Mouse (Mus musculus) adrenal gland (tissue): Measurements from ENCODE around the gene Hnrnpul1.

Experiments used
- intact Hi-C: fragments of 180-260 bp; cut with DNase I; formaldehyde crosslinking; loops from one replicate; pipeline ENCODE4 v1.15.1; 2025

The Hnrnpul1 gene

GRCm38 (mm10) chr7:25781321-25781936, 26.9 kb upstream of the Hnrnpul1 start:
- intact Hi-C loops = no loop called here

- intact Hi-C loops = no loop called here
These were observed 26.2 kb upstream of the Hnrnpul1 start for GRCm38 (mm10) chr7:25780753-25781152.

- intact Hi-C loops = no loop called here
These were observed 25.5 kb upstream of the Hnrnpul1 start for GRCm38 (mm10) chr7:25780021-25780420.

GRCm38 (mm10) chr7:25768229-25768628, 13.7 kb upstream of the Hnrnpul1 start:
- intact Hi-C loops = no loop called here

- intact Hi-C loops = no loop called here
These were observed 11.6 kb upstream of the Hnrnpul1 start for GRCm38 (mm10) chr7:25766108-25766507.

GRCm38 (mm10) chr7:25764221-25764620, 9.7 kb upstream of the Hnrnpul1 start:
- intact Hi-C loops = no loop called here

- intact Hi-C loops = no loop called here
These were observed 9.1 kb upstream of the Hnrnpul1 start for GRCm38 (mm10) chr7:25763678-25764077.

GRCm38 (mm10) chr7:25761354-25761753, 6.8 kb upstream of the Hnrnpul1 start:
- intact Hi-C loops = loop anchor here (2.0 kb wide), 1 partner anchor 43 kb away; no protein-coding TSS in a partner anchor

- intact Hi-C loops = loop anchor here (1.0 to 5.0 kb wide), 2 partner anchors 49 to 101 kb away; no protein-coding TSS in a partner anchor
These were observed 1.5 kb upstream of the Hnrnpul1 start for GRCm38 (mm10) chr7:25756011-25756410.

- intact Hi-C loops = loop anchor here (5.0 kb wide), 1 partner anchor 102 kb away; no protein-coding TSS in a partner anchor
These were observed 894 bp upstream of the Hnrnpul1 start for GRCm38 (mm10) chr7:25755468-25755833.

- intact Hi-C loops = no loop called here
These were observed 169 bp downstream of the Hnrnpul1 start for GRCm38 (mm10) chr7:25754439-25754737.

- intact Hi-C loops = no loop called here
These were observed 716 bp downstream of the Hnrnpul1 start for GRCm38 (mm10) chr7:25753643-25754438.

GRCm38 (mm10) chr7:25753076-25753475, 1.5 kb downstream of the Hnrnpul1 start:
- intact Hi-C loops = no loop called here

- intact Hi-C loops = no loop called here
These were observed 7.7 kb downstream of the Hnrnpul1 start for GRCm38 (mm10) chr7:25746844-25747243.

GRCm38 (mm10) chr7:25738277-25738676, 16.3 kb downstream of the Hnrnpul1 start:
- intact Hi-C loops = no loop called here

- intact Hi-C loops = no loop called here
These were observed 17.6 kb downstream of the Hnrnpul1 start for GRCm38 (mm10) chr7:25736920-25737319.

GRCm38 (mm10) chr7:25734991-25735390, 19.6 kb downstream of the Hnrnpul1 start:
- intact Hi-C loops = no loop called here

- intact Hi-C loops = no loop called here
These were observed 23.1 kb downstream of the Hnrnpul1 start for GRCm38 (mm10) chr7:25731294-25732055.

GRCm38 (mm10) chr7:25729862-25730261, 24.7 kb downstream of the Hnrnpul1 start:
- intact Hi-C loops = no loop called here

GRCm38 (mm10) chr7:25729396-25729795, 25.2 kb downstream of the Hnrnpul1 start:
- intact Hi-C loops = no loop called here

- intact Hi-C loops = no loop called here
These were observed 26.8 kb downstream of the Hnrnpul1 start for GRCm38 (mm10) chr7:25727800-25728199.

- intact Hi-C loops = no loop called here
These were observed 28.7 kb downstream of the Hnrnpul1 start for GRCm38 (mm10) chr7:25725886-25726285.
